Mouse (Mus musculus): Measurements from ENCODE around the gene Lcn6. TPM values are rescaled to one million over a fixed set of nuclear protein-coding genes. Genes with fewer than 3 reads are reported as not detected.
"Not testable (repeated sequence)": the region's sequence is repeated elsewhere in the genome, so short reads cannot be mapped to it uniquely, and the experiment has no call there.

Gene Lcn6
- polyA plus RNA-seq, 1 experiment from 2014 or later = not detected

DNA sequence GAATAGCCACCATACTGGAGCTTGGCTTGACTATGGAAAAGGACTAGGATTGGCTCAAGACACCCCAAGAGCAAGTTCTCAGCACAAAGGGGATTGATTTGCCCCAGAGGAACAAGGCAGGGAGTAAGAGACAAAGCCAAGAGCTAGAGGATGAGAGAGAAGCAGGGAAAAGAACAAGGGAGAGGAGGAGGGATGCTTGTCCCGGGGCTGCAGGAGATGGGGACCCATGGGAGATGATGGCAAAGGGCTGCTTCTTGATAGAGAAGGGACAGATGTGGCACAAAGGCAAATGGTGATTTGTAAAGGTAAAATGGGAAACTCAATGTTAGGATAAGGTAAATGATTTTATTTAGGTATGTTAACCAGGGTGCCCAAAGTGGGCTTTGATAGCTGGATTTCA lies 32.5 kb downstream of the Lcn6 start:
- not testable (repeated sequence) for H3K4me3 ChIP-seq (ENCODE audit: low read depth, low read length); H3K9ac ChIP-seq (replicated peaks; ENCODE audit: low read depth, low read length); H3K27ac ChIP-seq (ENCODE audit: low read depth, low read length); H3K27me3 ChIP-seq (ENCODE audit: control insufficient read depth, insufficient read depth, low read length); H3K36me3 ChIP-seq (ENCODE audit: control insufficient read depth, insufficient read depth, low read length); H3K4me2 ChIP-seq (ENCODE audit: low read depth, low read length); ATAC-seq (ENCODE audit: low read depth); H3K9me3 ChIP-seq (ENCODE audit: control insufficient read depth, low read length)
- peaks cover 13% of the 10 kb centered on the region for H3K4me1 ChIP-seq (ENCODE audit: control insufficient read depth, insufficient read depth, low read length)
- WGBS = 100% methylated on average over 1 of the region's 1 CpGs

DNA sequence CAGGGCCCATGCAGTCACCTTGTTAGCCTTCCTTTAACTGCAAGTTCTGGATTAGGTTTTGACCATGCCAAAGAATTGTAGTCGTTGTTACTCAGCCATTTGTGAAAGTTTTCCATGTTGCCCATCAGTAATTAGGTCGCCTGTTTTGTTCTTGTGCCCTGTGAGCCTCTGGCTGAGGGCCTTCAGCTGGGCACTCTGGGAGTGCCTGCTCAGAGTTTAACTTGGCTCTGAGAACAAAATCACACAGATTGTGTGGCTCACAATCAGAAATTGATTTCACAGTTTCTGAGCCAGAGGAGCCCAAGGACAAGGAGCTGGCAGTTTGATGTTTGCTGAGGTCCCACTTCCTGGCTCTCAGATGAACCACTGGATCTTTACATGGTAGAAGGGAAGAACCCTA lies 33.2 kb downstream of the Lcn6 start:
- peaks cover 13% of the 10 kb centered on the region for H3K4me1 ChIP-seq (ENCODE audit: control insufficient read depth, insufficient read depth, low read length)
- H3K27ac ChIP-seq (ENCODE audit: low read depth, low read length); H3K4me2 ChIP-seq (ENCODE audit: low read depth, low read length); H3K36me3 ChIP-seq (ENCODE audit: control insufficient read depth, insufficient read depth, low read length); H3K4me3 ChIP-seq (ENCODE audit: low read depth, low read length); ATAC-seq (ENCODE audit: low read depth); H3K27me3 ChIP-seq (ENCODE audit: control insufficient read depth, insufficient read depth, low read length); H3K9ac ChIP-seq (replicated peaks; ENCODE audit: low read depth, low read length); H3K9me3 ChIP-seq (ENCODE audit: control insufficient read depth, low read length): not testable (repeated sequence)
- 71% methylated on average over 2 of the region's 2 CpGs for WGBS

DNA sequence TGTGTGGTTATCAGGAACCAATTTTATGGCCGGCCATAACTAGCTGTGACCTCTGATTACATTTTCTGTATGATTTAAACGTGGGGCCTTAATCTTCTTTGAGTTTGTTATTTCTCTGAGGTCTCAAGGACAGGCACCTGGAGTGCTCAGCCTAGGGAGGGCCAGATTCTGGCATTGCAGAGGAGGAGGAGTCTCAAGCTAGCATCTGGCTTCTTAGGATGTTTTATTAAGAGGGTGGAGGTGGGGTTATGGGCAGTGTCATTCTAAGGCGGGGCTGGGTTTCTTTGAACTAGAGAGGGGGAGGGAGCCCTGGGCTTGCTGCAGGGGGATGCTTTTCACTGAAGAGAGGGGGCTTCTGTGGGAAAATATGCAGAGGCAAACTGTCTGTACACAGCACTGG lies 35.1 kb downstream of the Lcn6 start:
- H3K4me2 ChIP-seq (ENCODE audit: low read depth, low read length); ATAC-seq (ENCODE audit: low read depth); H3K9ac ChIP-seq (replicated peaks; ENCODE audit: low read depth, low read length); H3K36me3 ChIP-seq (ENCODE audit: control insufficient read depth, insufficient read depth, low read length); H3K9me3 ChIP-seq (ENCODE audit: control insufficient read depth, low read length); H3K27me3 ChIP-seq (ENCODE audit: control insufficient read depth, insufficient read depth, low read length); H3K4me3 ChIP-seq (ENCODE audit: low read depth, low read length); H3K27ac ChIP-seq (ENCODE audit: low read depth, low read length): not testable (repeated sequence)
- 20% methylated on average over 3 of the region's 3 CpGs for WGBS
- peaks cover 13% of the 10 kb centered on the region for H3K4me1 ChIP-seq (ENCODE audit: control insufficient read depth, insufficient read depth, low read length)

DNA sequence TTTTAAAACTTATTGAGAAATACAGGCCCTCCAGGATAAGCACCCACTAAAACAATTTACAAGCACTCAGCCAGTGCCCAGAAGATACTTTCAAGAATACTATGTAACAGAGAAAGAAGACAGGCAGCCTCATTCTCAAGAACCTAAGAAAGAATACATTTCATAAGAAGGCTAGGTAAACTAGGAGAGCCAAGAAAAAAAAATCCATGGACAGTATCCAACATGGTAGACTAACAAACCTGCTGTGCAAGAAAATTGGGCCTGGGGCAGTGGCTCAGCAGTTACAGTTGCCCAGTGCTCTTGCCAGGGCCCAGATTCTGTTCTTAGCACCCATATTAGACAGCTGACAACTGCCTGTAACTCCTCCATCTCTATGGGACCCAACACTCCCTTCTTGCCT lies 40.6 kb downstream of the Lcn6 start:
- no peaks in the 10 kb centered on the region for H3K9me3 ChIP-seq (ENCODE audit: control insufficient read depth, low read length)
- ATAC-seq (ENCODE audit: low read depth) = no peak
- H3K27me3 ChIP-seq (ENCODE audit: control insufficient read depth, insufficient read depth, low read length) = no peaks in the 10 kb centered on the region
- no peaks in the 10 kb centered on the region for H3K4me1 ChIP-seq (ENCODE audit: control insufficient read depth, insufficient read depth, low read length)
- H3K9ac ChIP-seq (replicated peaks; ENCODE audit: low read depth, low read length) = no peak overlapping the region
- no peak overlapping the region for H3K4me2 ChIP-seq (ENCODE audit: low read depth, low read length)
- H3K27ac ChIP-seq (ENCODE audit: low read depth, low read length) = no peak overlapping the region
- H3K4me3 ChIP-seq (ENCODE audit: low read depth, low read length) = no peak overlapping the region
- H3K36me3 ChIP-seq (ENCODE audit: control insufficient read depth, insufficient read depth, low read length) = no peaks in the 10 kb centered on the region

Other genes with a start within 250 kb of the Lcn6 start
- 16.2 and 17.0 TPM in 2 replicates for gene Abca2, start 248.1 kb upstream of the Lcn6 start, polyA plus RNA-seq (2014; fragmentation: Nextera tagmentation; extraction: Ambion mirVana)
- gene Clic3, start 219.9 kb upstream of the Lcn6 start, polyA plus RNA-seq (2014; fragmentation: Nextera tagmentation; extraction: Ambion mirVana) = 1.5 and 2.4 TPM in 2 replicates
- gene Paxx, start 215.7 kb upstream of the Lcn6 start, polyA plus RNA-seq (2014; fragmentation: Nextera tagmentation; extraction: Ambion mirVana) = 94.5 and 124 TPM in 2 replicates
- gene Ptgds, start 206.7 kb upstream of the Lcn6 start, polyA plus RNA-seq (2014; fragmentation: Nextera tagmentation; extraction: Ambion mirVana) = 5.6 and 87.6 TPM in 2 replicates
- gene Lcn12, start 182.9 kb upstream of the Lcn6 start, polyA plus RNA-seq (2014; fragmentation: Nextera tagmentation; extraction: Ambion mirVana) = not detected in 2 replicates
- gene Fbxw5, start 176.0 kb upstream of the Lcn6 start, polyA plus RNA-seq (2014; fragmentation: Nextera tagmentation; extraction: Ambion mirVana) = 124 and 137 TPM in 2 replicates
- gene C8g, start 175.1 kb upstream of the Lcn6 start, polyA plus RNA-seq (2014; fragmentation: Nextera tagmentation; extraction: Ambion mirVana) = 5.6 and 6.8 TPM in 2 replicates
- 12.6 and 14.8 TPM in 2 replicates for gene Traf2, start 129.8 kb upstream of the Lcn6 start, polyA plus RNA-seq (2014; fragmentation: Nextera tagmentation; extraction: Ambion mirVana)
- 373 and 390 TPM in 2 replicates for gene Edf1, start 118.9 kb upstream of the Lcn6 start, polyA plus RNA-seq (2014; fragmentation: Nextera tagmentation; extraction: Ambion mirVana)
- 2.2 and 2.3 TPM in 2 replicates for gene Mamdc4, start 101.9 kb upstream of the Lcn6 start, polyA plus RNA-seq (2014; fragmentation: Nextera tagmentation; extraction: Ambion mirVana)
- gene Phpt1, start 101.6 kb upstream of the Lcn6 start, polyA plus RNA-seq (2014; fragmentation: Nextera tagmentation; extraction: Ambion mirVana) = 184 and 209 TPM in 2 replicates
- 8.1 and 13.3 TPM in 2 replicates for gene Ajm1, start 95.0 kb upstream of the Lcn6 start, polyA plus RNA-seq (2014; fragmentation: Nextera tagmentation; extraction: Ambion mirVana)
- gene Rabl6, start 68.3 kb upstream of the Lcn6 start, polyA plus RNA-seq (2014; fragmentation: Nextera tagmentation; extraction: Ambion mirVana) = 64.2 and 66.6 TPM in 2 replicates
- 0.33 and 0.43 TPM in 2 replicates for gene Ccdc183, start 59.1 kb upstream of the Lcn6 start, polyA plus RNA-seq (2014; fragmentation: Nextera tagmentation; extraction: Ambion mirVana)
- 48.5 and 55.3 TPM in 2 replicates for gene Tmem141, start 54.8 kb upstream of the Lcn6 start, polyA plus RNA-seq (2014; fragmentation: Nextera tagmentation; extraction: Ambion mirVana)
- 0.63 and 3.3 TPM in 2 replicates for gene Fcna, start 48.8 kb upstream of the Lcn6 start, polyA plus RNA-seq (2014; fragmentation: Nextera tagmentation; extraction: Ambion mirVana)
- not detected in 2 replicates for gene Lcn8, start 23.7 kb upstream of the Lcn6 start, polyA plus RNA-seq (2014; fragmentation: Nextera tagmentation; extraction: Ambion mirVana)
- not detected in 2 replicates for gene Lcn5, start 18.8 kb upstream of the Lcn6 start, polyA plus RNA-seq (2014; fragmentation: Nextera tagmentation; extraction: Ambion mirVana)
- not detected in 2 replicates for gene Lcn10, start 5.9 kb downstream of the Lcn6 start, polyA plus RNA-seq (2014; fragmentation: Nextera tagmentation; extraction: Ambion mirVana)
- gene Obp2a, start 23.3 kb downstream of the Lcn6 start, polyA plus RNA-seq (2014; fragmentation: Nextera tagmentation; extraction: Ambion mirVana) = not detected in 2 replicates
- gene Bmyc, start 30.0 kb downstream of the Lcn6 start, polyA plus RNA-seq (2014; fragmentation: Nextera tagmentation; extraction: Ambion mirVana) = 138 and 160 TPM in 2 replicates
- not detected in 2 replicates for gene Obp2b, start 60.2 kb downstream of the Lcn6 start, polyA plus RNA-seq (2014; fragmentation: Nextera tagmentation; extraction: Ambion mirVana)
- gene Lcn3, start 88.8 kb downstream of the Lcn6 start, polyA plus RNA-seq (2014; fragmentation: Nextera tagmentation; extraction: Ambion mirVana) = not detected in 2 replicates
- not detected in 2 replicates for gene Lcn11, start 100.2 kb downstream of the Lcn6 start, polyA plus RNA-seq (2014; fragmentation: Nextera tagmentation; extraction: Ambion mirVana)
- gene Gm13539, start 105.5 kb downstream of the Lcn6 start, polyA plus RNA-seq (2014; fragmentation: Nextera tagmentation; extraction: Ambion mirVana) = not detected in 2 replicates
- not detected in 2 replicates for gene Glt6d1, start 139.1 kb downstream of the Lcn6 start, polyA plus RNA-seq (2014; fragmentation: Nextera tagmentation; extraction: Ambion mirVana)
- gene Lcn9, start 146.4 kb downstream of the Lcn6 start, polyA plus RNA-seq (2014; fragmentation: Nextera tagmentation; extraction: Ambion mirVana) = not detected in 2 replicates
- not detected in 2 replicates for gene Sohlh1, start 170.5 kb downstream of the Lcn6 start, polyA plus RNA-seq (2014; fragmentation: Nextera tagmentation; extraction: Ambion mirVana)
- gene Kcnt1, start 186.9 kb downstream of the Lcn6 start, polyA plus RNA-seq (2014; fragmentation: Nextera tagmentation; extraction: Ambion mirVana) = 18.9 and 22.9 TPM in 2 replicates